Mouse (Mus musculus): ENCODE data around the gene Noa1. TPM values are rescaled to one million over a fixed set of nuclear protein-coding genes. Genes with fewer than 3 reads are reported as not detected.
A peak's percentile ranks its signal among the peaks of the same experiment; 100 is the strongest.

Gene Noa1
- polyA plus RNA-seq, 1 experiment = 22.5 TPM

DNA sequence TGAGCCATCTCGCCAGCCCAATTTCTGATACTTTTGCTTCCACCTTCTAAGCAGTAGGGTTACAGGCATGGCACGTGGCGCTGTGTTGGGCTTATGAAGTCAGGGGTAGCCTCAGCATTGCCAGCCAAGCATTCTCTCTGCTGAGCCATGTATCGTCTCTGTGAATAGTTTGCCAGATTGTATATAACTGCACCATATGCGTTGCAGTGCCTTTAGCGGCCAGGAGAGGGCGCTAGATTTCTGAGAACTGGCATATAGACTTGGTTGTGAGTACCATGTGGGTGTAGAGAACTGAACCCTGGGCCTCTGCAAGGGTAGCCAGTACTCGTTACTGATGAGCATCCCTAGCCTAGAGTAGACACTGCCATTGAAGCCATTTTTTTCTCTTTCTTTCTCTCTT lies 40.5 kb downstream of the Noa1 start:
- TF ChIP-seq CTCF (IDR thresholded peaks at IDR 0.05; ENCODE audit: low read depth, low read length) (peak; percentile 57), EP300 (IDR thresholded peaks at IDR 0.05; ENCODE audit: insufficient read depth, low read depth, low read length) (no peak), POLR2A (IDR thresholded peaks at IDR 0.05; ENCODE audit: insufficient read depth, low read length) (no peak)
- H3K9ac ChIP-seq (ENCODE audit: low read depth, poor library complexity, severe bottlenecking) = peak overlapping the region; percentile 50; the same call in 1 of the 2 replicates
- peaks cover 60% of the 10 kb centered on the region for H3K36me3 ChIP-seq (ENCODE audit: control insufficient read depth, insufficient read depth, low read length, poor library complexity, severe bottlenecking)
- peak overlapping the region; percentile 53 for H3K4me3 ChIP-seq (ENCODE audit: low read depth, low read length)
- no peak overlapping the region for H3K27ac ChIP-seq (ENCODE audit: insufficient read depth, low read length)
- H3K4me1 ChIP-seq (ENCODE audit: control insufficient read depth, insufficient read depth, low read length) = peaks cover 2% of the 10 kb centered on the region
- no peaks in the 10 kb centered on the region for H3K27me3 ChIP-seq (ENCODE audit: control insufficient read depth, insufficient read depth, low read length, poor library complexity, severe bottlenecking)
- H3K9me3 ChIP-seq (replicated peaks; ENCODE audit: control insufficient read depth, insufficient read depth, low read length, poor library complexity, severe bottlenecking) = no peaks in the 10 kb centered on the region

DNA sequence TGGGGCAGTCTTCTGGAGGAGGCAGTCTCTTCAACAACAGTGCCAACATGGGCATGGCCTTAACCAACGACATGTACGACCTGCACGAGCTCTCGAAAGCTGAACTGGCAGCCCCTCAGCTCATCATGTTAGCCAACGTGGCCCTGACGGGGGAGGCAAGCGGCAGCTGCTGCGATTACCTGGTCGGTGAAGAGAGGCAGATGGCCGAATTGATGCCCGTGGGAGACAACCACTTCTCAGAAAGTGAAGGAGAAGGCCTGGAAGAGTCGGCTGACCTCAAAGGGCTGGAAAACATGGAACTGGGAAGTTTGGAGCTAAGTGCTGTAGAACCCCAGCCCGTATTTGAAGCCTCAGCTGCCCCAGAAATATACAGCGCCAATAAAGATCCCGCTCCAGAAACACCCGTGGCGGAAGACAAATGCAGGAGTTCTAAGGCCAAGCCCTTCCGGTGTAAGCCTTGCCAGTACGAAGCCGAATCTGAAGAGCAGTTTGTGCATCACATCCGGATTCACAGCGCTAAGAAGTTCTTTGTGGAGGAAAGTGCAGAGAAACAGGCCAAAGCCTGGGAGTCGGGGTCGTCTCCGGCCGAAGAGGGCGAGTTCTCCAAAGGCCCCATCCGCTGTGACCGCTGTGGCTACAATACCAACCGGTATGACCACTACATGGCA lies 41.8 kb downstream of the Noa1 start:
- H3K9ac ChIP-seq (ENCODE audit: low read depth, poor library complexity, severe bottlenecking) = peak overlapping the region; percentile 99
- peak overlapping the region; percentile 61 for H3K4me3 ChIP-seq (ENCODE audit: low read depth, low read length)
- TF ChIP-seq POLR2A (IDR thresholded peaks at IDR 0.05; ENCODE audit: insufficient read depth, low read length) (no peak), CTCF (IDR thresholded peaks at IDR 0.05; ENCODE audit: low read depth, low read length) (no peak)
- H3K36me3 ChIP-seq (ENCODE audit: control insufficient read depth, insufficient read depth, low read length, poor library complexity, severe bottlenecking) = peaks cover 48% of the 10 kb centered on the region
- no peaks in the 10 kb centered on the region for H3K9me3 ChIP-seq (replicated peaks; ENCODE audit: control insufficient read depth, insufficient read depth, low read length, poor library complexity, severe bottlenecking)
- peak overlapping the region; percentile 43 for H3K27ac ChIP-seq (ENCODE audit: insufficient read depth, low read length)
- H3K27me3 ChIP-seq (ENCODE audit: control insufficient read depth, insufficient read depth, low read length, poor library complexity, severe bottlenecking) = no peaks in the 10 kb centered on the region
- H3K4me1 ChIP-seq (ENCODE audit: control insufficient read depth, insufficient read depth, low read length) = no peaks in the 10 kb centered on the region

DNA sequence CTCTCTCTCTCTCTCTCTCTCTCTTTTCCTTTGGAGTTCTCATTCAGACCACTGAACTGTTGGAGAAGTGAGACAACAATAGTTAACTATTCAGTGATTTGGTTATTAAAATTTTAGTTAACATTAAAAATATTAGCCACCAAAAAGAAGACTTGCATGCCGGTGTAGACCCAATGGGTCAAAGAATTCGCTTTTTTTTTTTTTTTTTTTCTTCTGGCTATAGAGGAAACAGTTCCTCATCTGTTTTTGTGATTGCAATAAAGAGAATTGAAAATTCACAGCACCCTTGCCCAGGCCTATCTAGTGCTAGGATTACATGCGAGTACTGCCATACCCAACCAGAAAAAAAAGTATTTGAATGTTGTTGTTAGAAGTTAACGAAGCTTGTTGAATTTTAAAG lies 42.4 kb downstream of the Noa1 start:
- Histone ChIP-seq H3K27me3 (ENCODE audit: control insufficient read depth, insufficient read depth, low read length, poor library complexity, severe bottlenecking) (no peaks in the 10 kb centered on the region), H3K9ac (ENCODE audit: low read depth, poor library complexity, severe bottlenecking) (peak overlapping the region; percentile 99), H3K9me3 (replicated peaks; ENCODE audit: control insufficient read depth, insufficient read depth, low read length, poor library complexity, severe bottlenecking) (no peaks in the 10 kb centered on the region), H3K4me1 (ENCODE audit: control insufficient read depth, insufficient read depth, low read length) (no peaks in the 10 kb centered on the region), H3K4me3 (ENCODE audit: low read depth, low read length) (no peak overlapping the region), H3K27ac (ENCODE audit: insufficient read depth, low read length) (no peak overlapping the region; the same call in 1 of the 2 replicates), H3K36me3 (ENCODE audit: control insufficient read depth, insufficient read depth, low read length, poor library complexity, severe bottlenecking) (peaks cover 42% of the 10 kb centered on the region)
- no peak for TF ChIP-seq POLR2A (IDR thresholded peaks at IDR 0.05; ENCODE audit: insufficient read depth, low read length)
- TF ChIP-seq EP300 (IDR thresholded peaks at IDR 0.05; ENCODE audit: insufficient read depth, low read depth, low read length) = no peak
- no peak for TF ChIP-seq CTCF (IDR thresholded peaks at IDR 0.05; ENCODE audit: low read depth, low read length)

DNA sequence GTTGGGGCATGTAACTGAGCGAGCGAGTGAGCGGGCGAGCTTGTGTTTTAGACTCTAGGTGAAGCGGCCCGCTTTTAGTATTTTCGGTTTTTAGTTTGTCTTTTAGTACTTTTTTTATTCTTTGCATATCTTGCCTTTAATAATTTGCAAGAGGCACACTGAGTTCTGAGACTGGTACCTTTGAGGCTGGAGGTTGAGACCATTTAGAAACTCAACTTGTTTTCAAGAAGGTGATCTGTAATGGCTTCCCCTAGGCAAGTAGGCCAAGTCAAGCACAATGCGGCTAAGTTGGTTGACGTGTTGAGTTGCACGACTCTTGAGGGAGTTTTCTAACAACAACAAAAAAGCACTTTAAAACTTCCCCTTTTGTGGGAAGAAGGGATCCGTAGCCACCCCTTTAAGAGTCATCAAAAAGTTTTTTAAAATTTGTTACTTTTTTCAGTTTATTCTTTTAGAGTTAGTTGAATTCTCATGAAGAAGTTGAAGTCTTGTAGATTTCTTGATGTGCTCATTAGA lies 42.9 kb downstream of the Noa1 start:
- no peaks in the 10 kb centered on the region for H3K27me3 ChIP-seq (ENCODE audit: control insufficient read depth, insufficient read depth, low read length, poor library complexity, severe bottlenecking)
- H3K36me3 ChIP-seq (ENCODE audit: control insufficient read depth, insufficient read depth, low read length, poor library complexity, severe bottlenecking) = peaks cover 37% of the 10 kb centered on the region
- peak overlapping the region; percentile 99 for H3K9ac ChIP-seq (ENCODE audit: low read depth, poor library complexity, severe bottlenecking)
- H3K4me1 ChIP-seq (ENCODE audit: control insufficient read depth, insufficient read depth, low read length) = no peaks in the 10 kb centered on the region
- no peaks in the 10 kb centered on the region for H3K9me3 ChIP-seq (replicated peaks; ENCODE audit: control insufficient read depth, insufficient read depth, low read length, poor library complexity, severe bottlenecking)
- peak overlapping the region; percentile 97 for H3K4me3 ChIP-seq (ENCODE audit: low read depth, low read length)
- no peak for TF ChIP-seq EP300 (IDR thresholded peaks at IDR 0.05; ENCODE audit: insufficient read depth, low read depth, low read length)
- TF ChIP-seq CTCF (IDR thresholded peaks at IDR 0.05; ENCODE audit: low read depth, low read length) = no peak
- no peak for TF ChIP-seq POLR2A (IDR thresholded peaks at IDR 0.05; ENCODE audit: insufficient read depth, low read length)
- H3K27ac ChIP-seq (ENCODE audit: insufficient read depth, low read length) = peak overlapping the region; percentile 88

DNA sequence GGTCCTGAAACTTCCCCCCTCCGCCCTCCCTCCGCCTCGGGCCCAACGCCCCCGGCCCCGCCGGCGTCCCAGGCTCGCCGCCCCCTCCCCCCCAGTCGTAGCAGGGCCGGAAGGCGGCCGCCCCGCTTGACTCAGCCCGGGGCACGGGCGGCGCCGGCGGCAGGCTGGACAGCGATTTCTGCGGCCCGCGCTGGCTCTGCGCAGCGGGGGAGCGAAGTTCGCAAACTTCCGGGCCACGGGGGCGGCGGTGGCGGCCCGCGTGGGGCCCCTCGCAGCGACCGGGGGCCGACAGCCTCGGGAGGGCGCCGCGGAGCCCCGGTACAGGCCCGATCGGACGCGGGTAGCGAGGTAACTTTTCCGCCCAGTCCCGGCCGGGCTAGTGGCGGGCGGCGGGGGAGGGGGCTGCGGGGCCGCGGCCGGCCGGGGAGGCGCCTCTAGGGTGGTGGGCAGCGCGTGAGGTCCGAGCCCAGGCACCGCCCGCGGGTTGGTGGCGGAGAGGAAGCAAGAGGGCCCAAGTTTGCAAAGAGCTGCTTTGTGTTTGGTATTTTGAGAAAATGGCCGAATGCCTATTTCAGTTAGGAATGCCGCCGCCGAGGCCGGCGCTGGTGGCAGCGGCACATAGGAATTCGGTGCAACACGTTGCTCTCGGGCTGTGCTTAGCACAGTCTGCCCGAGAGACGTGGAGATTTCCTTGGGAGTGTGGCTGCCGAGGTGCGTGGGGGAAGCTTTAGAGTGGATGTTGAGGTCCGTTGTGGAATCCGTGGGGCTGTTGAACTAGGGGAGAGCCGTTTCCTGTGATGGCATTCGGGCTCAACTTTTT lies 43.6 kb downstream of the Noa1 start:
- H3K27ac ChIP-seq (ENCODE audit: insufficient read depth, low read length) = peak overlapping the region; percentile 88
- peaks cover 30% of the 10 kb centered on the region for H3K36me3 ChIP-seq (ENCODE audit: control insufficient read depth, insufficient read depth, low read length, poor library complexity, severe bottlenecking)
- H3K9ac ChIP-seq (ENCODE audit: low read depth, poor library complexity, severe bottlenecking) = peak overlapping the region; percentile 99
- no peaks in the 10 kb centered on the region for H3K4me1 ChIP-seq (ENCODE audit: control insufficient read depth, insufficient read depth, low read length)
- H3K27me3 ChIP-seq (ENCODE audit: control insufficient read depth, insufficient read depth, low read length, poor library complexity, severe bottlenecking) = no peaks in the 10 kb centered on the region
- H3K9me3 ChIP-seq (replicated peaks; ENCODE audit: control insufficient read depth, insufficient read depth, low read length, poor library complexity, severe bottlenecking) = no peaks in the 10 kb centered on the region
- peak overlapping the region; percentile 97 for H3K4me3 ChIP-seq (ENCODE audit: low read depth, low read length)
- TF ChIP-seq EP300 (IDR thresholded peaks at IDR 0.05; ENCODE audit: insufficient read depth, low read depth, low read length) (0 out of 2 replicates have a peak, but pooled peaks have one; percentile 15), POLR2A (IDR thresholded peaks at IDR 0.05; ENCODE audit: insufficient read depth, low read length) (no peak), CTCF (IDR thresholded peaks at IDR 0.05; ENCODE audit: low read depth, low read length) (no peak)
